Mouse (Mus musculus) forebrain, embryonic 15.5 days (tissue): ENCODE results near the gene Gal3st2c. TPM values are rescaled to one million over a fixed set of nuclear protein-coding genes. Genes with fewer than 3 reads are reported as not detected.
A peak's percentile ranks its signal among the peaks of the same experiment; 100 is the strongest.
"Not testable (repeated sequence)": the region's sequence is repeated elsewhere in the genome, so short reads cannot be mapped to it uniquely, and the experiment has no call there.

Source experiments
- ATAC-seq: fragments of 200-750 bp; cut with Nextera tagmentation; replicated peaks from 2 replicates; pipeline ENCODE4 v1.8.0; 2017; ENCODE audit warnings: mild to moderate bottlenecking, moderate TSS enrichment, moderate library complexity
- H3K27ac ChIP-seq: fragments of 300-500 bp; sonication (generic); replicated peaks from 2 replicates; pipeline ENCODE4 v1.5.1; 2015; ENCODE audit warnings: mild to moderate bottlenecking, inconsistent platforms
- H3K27me3 ChIP-seq: fragments of 300-500 bp; sonication (generic); 2 replicates; pipeline ENCODE4 v1.6.1; 2015; ENCODE audit warnings: inconsistent platforms
- H3K36me3 ChIP-seq: fragments of 300-500 bp; sonication (generic); 2 replicates; pipeline ENCODE4 v1.6.1; 2015; ENCODE audit warnings: mild to moderate bottlenecking, inconsistent platforms
- H3K4me1 ChIP-seq: fragments of 300-500 bp; sonication (generic); 2 replicates; pipeline ENCODE4 v1.6.1; 2015; ENCODE audit warnings: inconsistent platforms
- H3K4me2 ChIP-seq: fragments of 300-500 bp; sonication (generic); replicated peaks from 2 replicates; pipeline ENCODE4 v1.6.1; 2015; ENCODE audit warnings: mild to moderate bottlenecking, inconsistent platforms
- H3K4me3 ChIP-seq: fragments of 300-500 bp; sonication (generic); 2 replicates; pipeline ENCODE4 v1.5.1; 2015; ENCODE audit warnings: mild to moderate bottlenecking, inconsistent platforms
- H3K9ac ChIP-seq: fragments of 300-500 bp; sonication (generic); replicated peaks from 2 replicates; pipeline ENCODE4 v1.6.1; 2015; ENCODE audit warnings: mild to moderate bottlenecking, inconsistent platforms
- H3K9me3 ChIP-seq: fragments of 300-500 bp; sonication (generic); 2 replicates; pipeline ENCODE4 v1.6.1; 2016; ENCODE audit warnings: inconsistent platforms
- WGBS: fragments of 180-500 bp; shearing (Covaris S2); methylation state at CpG from one replicate; pipeline ENCODE4 v1.1.7; 2015; ENCODE audit warnings: mixed read lengths; 5-methylcytosine and 5-hydroxymethylcytosine counted together
- polyA plus RNA-seq: library from polyadenylated mRNA; unstranded; fragments of >200 nt; fragmentation: Nextera tagmentation; extraction: Ambion mirVana; gene quantifications from 2 replicates; pipeline ENCODE4 v1.2.1, GENCODE M21; 2015

The Gal3st2c gene
- not detected in 2 replicates for polyA plus RNA-seq

DNA sequence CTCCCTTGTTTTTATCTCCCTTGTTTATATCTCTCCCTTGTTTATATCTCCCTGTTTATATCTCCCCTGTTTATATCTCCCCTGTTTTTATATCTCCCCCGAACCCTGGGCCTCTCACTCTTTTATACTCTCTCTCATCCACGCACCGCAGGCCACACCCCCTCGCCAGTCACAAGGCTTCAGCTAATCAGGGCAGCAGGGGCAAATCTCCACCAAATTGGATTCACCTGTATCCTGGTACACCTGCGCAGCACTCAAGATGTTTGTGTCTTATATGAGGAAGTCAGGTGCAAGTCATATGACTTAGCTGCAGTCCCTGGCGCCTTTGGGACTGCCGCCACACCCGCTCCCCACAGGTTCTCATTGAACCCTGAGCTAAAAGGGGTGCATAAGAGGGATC lies at the start of gene Gal3st2c:
Gene Gal3st2c (plus strand): TSS at position 301 of the 400 bp plus-strand sequence.
- not testable (repeated sequence) for H3K27ac ChIP-seq, H3K4me2 ChIP-seq, H3K4me3 ChIP-seq, H3K9me3 ChIP-seq, H3K36me3 ChIP-seq, H3K27me3 ChIP-seq, H3K9ac ChIP-seq, H3K4me1 ChIP-seq, ATAC-seq
- WGBS = 91% methylated on average over 8 of the region's 8 CpGs

GRCm38 (mm10) chr1:93949087-93949486 lies 41.2 kb upstream of the Gal3st2c start:
- WGBS = no CpG with 5 or more reads among the region's 11 CpGs
- 0 out of 2 replicates have a peak, but pooled peaks have one; percentile 48 for ATAC-seq
- H3K4me1 ChIP-seq = not testable (repeated sequence)

GRCm38 (mm10) chr1:93966489-93966888 lies 23.8 kb upstream of the Gal3st2c start:
- not testable (repeated sequence) for H3K36me3 ChIP-seq, H3K9ac ChIP-seq, H3K9me3 ChIP-seq, H3K27ac ChIP-seq, H3K27me3 ChIP-seq, H3K4me3 ChIP-seq, H3K4me2 ChIP-seq, ATAC-seq, H3K4me1 ChIP-seq
- no CpG with 5 or more reads among the region's 1 CpGs for WGBS

More at GRCm38 (mm10) chr1:93949087-93949486, 41.2 kb upstream of the Gal3st2c start:
- H3K36me3 ChIP-seq, H3K27me3 ChIP-seq, H3K4me3 ChIP-seq, H3K27ac ChIP-seq, H3K4me2 ChIP-seq, H3K9ac ChIP-seq, H3K9me3 ChIP-seq: not testable (repeated sequence)

DNA sequence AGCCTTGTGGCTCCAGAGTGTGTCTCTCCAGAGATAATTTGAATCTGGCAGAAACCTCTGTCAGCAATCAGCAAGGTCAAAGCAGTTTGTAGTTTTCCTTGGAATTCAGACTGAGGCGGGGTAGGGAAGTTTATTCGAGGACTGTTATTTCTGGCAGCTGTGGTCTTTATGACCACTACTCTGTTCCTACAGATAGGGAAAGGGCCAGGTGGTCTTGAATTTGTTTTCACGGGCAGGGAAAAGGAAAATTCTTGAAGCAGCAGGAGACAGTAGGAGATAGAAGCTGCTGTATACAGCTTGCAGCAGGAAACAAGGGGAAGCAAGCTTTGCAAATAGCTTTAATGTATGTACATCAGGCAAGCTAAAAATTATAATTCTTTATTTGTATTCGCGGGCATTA lies 19.9 kb upstream of the Gal3st2c start:
- H3K4me3 ChIP-seq, H3K9me3 ChIP-seq, H3K4me1 ChIP-seq, H3K27ac ChIP-seq, H3K9ac ChIP-seq, ATAC-seq, H3K27me3 ChIP-seq, H3K4me2 ChIP-seq, H3K36me3 ChIP-seq: not testable (repeated sequence)
- WGBS = 58% methylated on average over 3 of the region's 5 CpGs

- not testable (repeated sequence) for H3K9ac ChIP-seq, H3K27me3 ChIP-seq, H3K4me2 ChIP-seq, H3K27ac ChIP-seq, H3K9me3 ChIP-seq, H3K36me3 ChIP-seq, H3K4me1 ChIP-seq, ATAC-seq, H3K4me3 ChIP-seq
- no CpG with 5 or more reads among the region's 4 CpGs for WGBS
These were observed 19.5 kb upstream of the Gal3st2c start for GRCm38 (mm10) chr1:93970797-93971196.

DNA sequence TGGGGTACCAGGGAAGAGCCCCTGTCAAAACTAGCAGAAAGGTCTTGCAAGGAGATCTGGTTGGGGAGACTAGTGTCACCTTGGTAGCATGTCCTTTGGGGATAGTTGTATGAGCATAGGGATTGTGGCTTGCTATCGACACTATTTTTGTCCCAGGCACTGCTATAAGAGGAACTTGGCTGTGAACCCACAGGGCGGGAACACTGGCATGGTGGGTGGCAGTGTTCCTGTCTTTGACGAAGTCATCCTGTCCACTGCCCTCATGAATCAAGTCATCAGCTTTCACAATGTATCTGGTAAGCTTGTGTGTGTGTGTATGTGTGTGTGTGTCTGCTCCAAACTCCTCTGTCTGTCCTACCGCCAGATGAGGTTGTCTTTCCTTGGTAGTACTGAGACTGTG lies 14.5 kb upstream of the Gal3st2c start:
- WGBS = 82% methylated on average over 2 of the region's 4 CpGs
- H3K27me3 ChIP-seq, ATAC-seq, H3K4me1 ChIP-seq, H3K4me2 ChIP-seq, H3K27ac ChIP-seq, H3K9ac ChIP-seq, H3K9me3 ChIP-seq, H3K36me3 ChIP-seq, H3K4me3 ChIP-seq: not testable (repeated sequence)

- 0 out of 2 replicates have a peak, but pooled peaks have one; percentile 11 for ATAC-seq
- not testable (repeated sequence) for H3K9ac ChIP-seq, H3K4me1 ChIP-seq, H3K36me3 ChIP-seq, H3K27me3 ChIP-seq, H3K4me2 ChIP-seq, H3K4me3 ChIP-seq, H3K27ac ChIP-seq, H3K9me3 ChIP-seq
- WGBS = no CpG with 5 or more reads among the region's 7 CpGs
These were observed 12.0 kb upstream of the Gal3st2c start for GRCm38 (mm10) chr1:93978287-93978686.

- ATAC-seq = peak; percentile 45; the same call in 1 of the 2 replicates
- WGBS = 71% methylated on average over 1 of the region's 2 CpGs
- not testable (repeated sequence) for H3K27ac ChIP-seq
These were observed 9.4 kb upstream of the Gal3st2c start for GRCm38 (mm10) chr1:93980932-93981331.

DNA sequence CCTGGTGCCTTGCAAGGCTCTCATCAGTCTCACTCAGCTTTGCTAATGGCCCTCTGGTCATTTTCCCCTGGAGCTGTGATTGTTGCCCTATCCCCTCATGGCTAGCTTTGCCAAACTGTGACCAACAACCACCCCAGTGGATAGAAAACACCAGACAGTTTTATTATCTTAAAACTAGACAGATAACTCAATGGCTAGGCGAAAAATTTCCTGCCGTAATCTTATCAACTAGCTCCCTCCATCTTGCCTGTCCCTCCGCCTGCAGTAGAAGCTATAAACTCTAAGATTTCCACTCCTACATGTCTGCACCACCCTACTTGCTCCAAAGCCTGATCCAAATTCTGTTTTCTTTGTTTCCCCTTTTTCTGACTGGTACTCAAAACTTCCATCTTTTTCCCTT lies 4.1 kb upstream of the Gal3st2c start:
- no peaks in the 10 kb centered on the region for H3K4me1 ChIP-seq
- no peak overlapping the region for H3K27ac ChIP-seq
- ATAC-seq = no peak
- no peak overlapping the region for H3K9ac ChIP-seq
- WGBS = 92% methylated on average over 3 of the region's 3 CpGs
- no peaks in the 10 kb centered on the region for H3K27me3 ChIP-seq
- no peak overlapping the region for H3K4me2 ChIP-seq
- H3K36me3 ChIP-seq = no peaks in the 10 kb centered on the region
- no peaks in the 10 kb centered on the region for H3K9me3 ChIP-seq
- H3K4me3 ChIP-seq = no peak overlapping the region

More at GRCm38 (mm10) chr1:93980932-93981331, 9.4 kb upstream of the Gal3st2c start:
- H3K4me2 ChIP-seq, H3K4me1 ChIP-seq, H3K27me3 ChIP-seq, H3K9ac ChIP-seq, H3K9me3 ChIP-seq, H3K4me3 ChIP-seq, H3K36me3 ChIP-seq: not testable (repeated sequence)

- no peak overlapping the region for H3K4me2 ChIP-seq
- H3K27ac ChIP-seq = no peak overlapping the region
- H3K9ac ChIP-seq = no peak overlapping the region
- 75% methylated on average over 3 of the region's 3 CpGs for WGBS
- ATAC-seq = no peak
- no peak overlapping the region for H3K4me3 ChIP-seq
- no peaks in the 10 kb centered on the region for H3K9me3 ChIP-seq
- no peaks in the 10 kb centered on the region for H3K36me3 ChIP-seq
- H3K4me1 ChIP-seq = no peaks in the 10 kb centered on the region
- no peaks in the 10 kb centered on the region for H3K27me3 ChIP-seq
These were observed 1.5 kb upstream of the Gal3st2c start for GRCm38 (mm10) chr1:93988786-93989185.

DNA sequence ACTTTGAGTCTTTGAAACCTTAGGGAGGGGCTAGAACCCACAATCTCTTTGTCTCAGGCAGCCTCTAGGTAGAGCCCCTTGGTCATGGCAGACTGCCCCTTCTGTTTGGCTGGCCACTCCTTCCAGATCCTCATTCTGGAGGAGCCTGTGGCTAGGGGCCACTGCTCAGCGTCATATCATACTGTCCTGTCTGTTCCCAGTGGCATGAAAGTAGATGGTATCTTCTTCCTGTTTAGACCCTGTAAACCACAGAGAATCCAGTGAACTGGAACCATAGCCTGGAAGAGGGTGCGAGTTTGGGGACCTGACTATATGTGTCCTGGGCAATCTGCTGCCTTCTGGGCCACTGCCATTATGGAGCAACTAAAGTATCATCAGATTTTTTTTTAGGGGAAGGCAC lies 759 bp downstream of the Gal3st2c start:
- H3K9me3 ChIP-seq, H3K36me3 ChIP-seq, H3K9ac ChIP-seq, H3K4me2 ChIP-seq, H3K4me3 ChIP-seq, H3K27me3 ChIP-seq, ATAC-seq, H3K4me1 ChIP-seq, H3K27ac ChIP-seq: not testable (repeated sequence)
- 91% methylated on average over 2 of the region's 2 CpGs for WGBS

DNA sequence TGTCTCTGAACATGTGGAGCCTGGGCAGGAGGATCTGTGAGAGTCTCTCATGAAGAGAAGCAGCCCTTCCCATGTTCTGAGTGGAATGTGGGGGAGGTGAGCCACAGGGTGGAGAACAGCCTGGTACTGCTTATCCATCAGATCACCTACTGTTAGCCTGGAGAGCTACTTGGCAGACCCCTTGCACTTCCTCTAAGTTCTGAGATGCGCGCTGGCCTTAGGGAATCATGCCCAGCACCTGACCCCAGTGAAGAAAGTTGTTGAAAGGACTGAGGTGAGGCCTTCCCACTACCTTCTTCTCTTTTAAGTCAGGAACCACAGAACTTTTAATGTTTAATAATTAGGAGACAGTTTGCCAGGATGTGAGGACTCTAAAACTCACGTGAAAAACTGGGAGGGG lies 1.2 kb downstream of the Gal3st2c start:
- WGBS = 95% methylated on average over 3 of the region's 3 CpGs
- H3K36me3 ChIP-seq, H3K9me3 ChIP-seq, H3K9ac ChIP-seq, H3K27ac ChIP-seq, H3K27me3 ChIP-seq, H3K4me1 ChIP-seq, ATAC-seq, H3K4me3 ChIP-seq, H3K4me2 ChIP-seq: not testable (repeated sequence)

GRCm38 (mm10) chr1:94001023-94001422 lies 10.7 kb downstream of the Gal3st2c start:
- H3K4me1 ChIP-seq = no peaks in the 10 kb centered on the region
- no peak overlapping the region for H3K9ac ChIP-seq
- no peak overlapping the region for H3K27ac ChIP-seq
- 62% methylated on average over 2 of the region's 2 CpGs for WGBS
- H3K4me3 ChIP-seq = no peak overlapping the region
- ATAC-seq = no peak
- H3K27me3 ChIP-seq = no peaks in the 10 kb centered on the region
- H3K4me2 ChIP-seq = no peak overlapping the region
- H3K9me3 ChIP-seq = no peaks in the 10 kb centered on the region
- no peaks in the 10 kb centered on the region for H3K36me3 ChIP-seq
